ENCODE assay signal across 16 mouse cellular contexts in genomic region chr12:80893720-80894494, GRCm38 (mm10). TPM values are rescaled to one million over a fixed set of nuclear protein-coding genes. Genes with fewer than 3 reads are reported as not detected.
DNase-seq lines count a peak whose midpoint lies in the region; ATAC-seq and TF ChIP-seq lines count a peak whose summit lies in the region.
"Had no signal": no experiment of that assay in that cellular context is flagged by ENCODE, and none has a peak within 500 bp of the region (broad histone marks: within the 10 kb centered on the region; RNA-seq: fewer than 3 reads in every experiment).

No protein-coding gene starts in this region.

- H3K4me3 ChIP-seq in forebrain, embryonic 11.5 days (ENCODE audit: low read depth, low read length), result no peak overlapping the region
- no peak overlapping the region for H3K4me3 ChIP-seq in forebrain, embryonic 12.5 days (replicated peaks)
- no peak overlapping the region for H3K4me3 ChIP-seq in liver, embryonic 14.5 days (ENCODE audit: insufficient read depth in 1 of 2, low read depth in 2 of 2, low read length in 2 of 2)
- H3K4me3 ChIP-seq in liver, embryonic 12.5 days, result no peak overlapping the region
- H3K4me3 ChIP-seq in bone marrow macrophage, adult 2 months (ENCODE audit: insufficient read depth, low read length), result no peak overlapping the region
- H3K4me3 ChIP-seq: heart, embryonic 13.5 days; limb, embryonic 15.5 days; myocyte had no signal

- TF ChIP-seq POLR2A in bone marrow macrophage, adult 2 months (IDR thresholded peaks at IDR 0.05; ENCODE audit: borderline replicate concordance, low read depth, low read length), result no peak

- 89% methylated on average over 18 of the region's 18 CpGs for WGBS in forebrain, embryonic 11.5 days
- WGBS in forebrain, embryonic 12.5 days, result 91% methylated on average over 18 of the region's 18 CpGs
- WGBS in liver, embryonic 14.5 days (ENCODE audit: insufficient replicate concordance), result 78% methylated on average over 18 of the region's 18 CpGs
- 79% methylated on average over 18 of the region's 18 CpGs for WGBS in liver, embryonic 12.5 days (ENCODE audit: insufficient replicate concordance)

- no peak for ATAC-seq in forebrain, embryonic 11.5 days (replicated peaks; ENCODE audit: low FRiP score)
- no peak for ATAC-seq in forebrain, embryonic 12.5 days (ENCODE audit: low FRiP score)
- no peak for ATAC-seq in liver, embryonic 14.5 days (ENCODE audit: insufficient read depth)
- no peak for ATAC-seq in liver, embryonic 12.5 days

- DNase-seq in forebrain, embryonic 11.5 days (ENCODE audit: low spot score), result peak; percentile 47
- no peak for DNase-seq in liver, embryonic 14.5 days (ENCODE audit: low read depth in 3 of 3, low spot score in 3 of 3)
- DNase-seq in 3T3-L1 (ENCODE audit: low read depth, low spot score), result peak; percentile 28
- no peak for DNase-seq in spleen, postnatal 4 days (ENCODE audit: low spot score in 2 of 2)
- DNase-seq in thymus, postnatal 0 days (ENCODE audit: low spot score), result no peak
- DNase-seq: adrenal gland, postnatal 14 days; gastrocnemius, postnatal 25 days; heart, postnatal 4 days had no signal

- H3K9me3 ChIP-seq in forebrain, embryonic 11.5 days (ENCODE audit: control insufficient read depth, low read length), result no peaks in the 10 kb centered on the region
- H3K9me3 ChIP-seq in forebrain, embryonic 12.5 days, result peaks cover 6% of the 10 kb centered on the region; the same call in 1 of the 2 replicates
- peaks cover 2% of the 10 kb centered on the region; the same call in 1 of the 2 replicates for H3K9me3 ChIP-seq in liver, embryonic 14.5 days (ENCODE audit: control insufficient read depth, low read length)
- H3K9me3 ChIP-seq in liver, embryonic 12.5 days (replicated peaks), result peaks cover 8% of the 10 kb centered on the region
- H3K9me3 ChIP-seq: limb, embryonic 15.5 days had no signal

- no peak overlapping the region for H3K9ac ChIP-seq in forebrain, embryonic 11.5 days (ENCODE audit: low read length)
- H3K9ac ChIP-seq in forebrain, embryonic 12.5 days, result no peak overlapping the region
- no peak overlapping the region for H3K9ac ChIP-seq in liver, embryonic 14.5 days (replicated peaks)
- no peak overlapping the region for H3K9ac ChIP-seq in liver, embryonic 12.5 days
- H3K9ac ChIP-seq: heart, embryonic 13.5 days; limb, embryonic 15.5 days had no signal

- H3K4me2 ChIP-seq in forebrain, embryonic 11.5 days (ENCODE audit: low read depth, low read length, severe bottlenecking), result no peak overlapping the region
- no peak overlapping the region for H3K4me2 ChIP-seq in forebrain, embryonic 12.5 days
- H3K4me2 ChIP-seq in liver, embryonic 14.5 days (ENCODE audit: low read depth), result no peak overlapping the region
- no peak overlapping the region for H3K4me2 ChIP-seq in liver, embryonic 12.5 days

- no peaks in the 10 kb centered on the region for H3K27me3 ChIP-seq in forebrain, embryonic 11.5 days (ENCODE audit: control insufficient read depth, insufficient read depth, low read length)
- no peaks in the 10 kb centered on the region for H3K27me3 ChIP-seq in forebrain, embryonic 12.5 days
- H3K27me3 ChIP-seq in liver, embryonic 14.5 days (ENCODE audit: control insufficient read depth, insufficient read depth, low read length), result no peaks in the 10 kb centered on the region
- peaks cover 7% of the 10 kb centered on the region; the same call in 1 of the 2 replicates for H3K27me3 ChIP-seq in liver, embryonic 12.5 days (replicated peaks)
- H3K27me3 ChIP-seq: limb, embryonic 15.5 days had no signal

- TF ChIP-seq CTCF in liver, embryonic 14.5 days (IDR thresholded peaks at IDR 0.05; ENCODE audit: low read depth), result peak; percentile 23; the same call in 1 of the 2 replicates
- peak; percentile 50; the same call in 1 of the 2 replicates for TF ChIP-seq CTCF in bone marrow macrophage, adult 2 months (IDR thresholded peaks at IDR 0.05; ENCODE audit: low read depth, low read length)

- H3K36me3 ChIP-seq in forebrain, embryonic 11.5 days (ENCODE audit: control insufficient read depth, insufficient read depth, low read length), result no peaks in the 10 kb centered on the region
- no peaks in the 10 kb centered on the region for H3K36me3 ChIP-seq in forebrain, embryonic 12.5 days (replicated peaks)
- no peaks in the 10 kb centered on the region for H3K36me3 ChIP-seq in liver, embryonic 14.5 days (replicated peaks; ENCODE audit: control insufficient read depth, insufficient read depth, low read depth)
- no peaks in the 10 kb centered on the region for H3K36me3 ChIP-seq in liver, embryonic 12.5 days
- H3K36me3 ChIP-seq: G1E; heart, embryonic 13.5 days; limb, embryonic 15.5 days; midbrain, embryonic 10.5 days had no signal

- H3K4me1 ChIP-seq in forebrain, embryonic 11.5 days (replicated peaks; ENCODE audit: control insufficient read depth, insufficient read depth, low read length), result 0 out of 2 replicates have a peak, but pooled peaks cover 2% of the 10 kb centered on the region
- peaks cover 10% of the 10 kb centered on the region for H3K4me1 ChIP-seq in forebrain, embryonic 12.5 days
- H3K4me1 ChIP-seq in liver, embryonic 14.5 days (replicated peaks; ENCODE audit: control insufficient read depth in 2 of 2, insufficient read depth in 2 of 2, low read length in 1 of 2), result no peaks in the 10 kb centered on the region
- H3K4me1 ChIP-seq in liver, embryonic 12.5 days, result peaks cover 5% of the 10 kb centered on the region; the same call in 1 of the 2 replicates
- no peaks in the 10 kb centered on the region for H3K4me1 ChIP-seq in bone marrow macrophage, adult 2 months (ENCODE audit: control insufficient read depth, insufficient read depth, low read length)

- H3K27ac ChIP-seq in forebrain, embryonic 11.5 days (ENCODE audit: low read depth, low read length), result no peak overlapping the region
- no peak overlapping the region for H3K27ac ChIP-seq in forebrain, embryonic 12.5 days
- no peak overlapping the region for H3K27ac ChIP-seq in liver, embryonic 14.5 days
- H3K27ac ChIP-seq in liver, embryonic 12.5 days, result no peak overlapping the region
- H3K27ac ChIP-seq in bone marrow macrophage, adult 2 months (ENCODE audit: insufficient read depth, low read depth, low read length), result no peak overlapping the region
- H3K27ac ChIP-seq: heart, embryonic 13.5 days; limb, embryonic 15.5 days had no signal

- TF ChIP-seq EP300 in liver, embryonic 14.5 days (IDR thresholded peaks at IDR 0.05; ENCODE audit: low read depth), result no peak

RNA-seq across cellular contexts. Expression of gene Srsf5, which starts 51.4 kb away (rescaled TPM):
- 436 and 461 TPM in 2 replicates for polyA plus RNA-seq in forebrain, embryonic 11.5 days (2014; fragmentation: Nextera tagmentation; extraction: Ambion mirVana)
- 656 and 658 TPM in 2 replicates for polyA plus RNA-seq in forebrain, embryonic 12.5 days (2016; fragmentation: Nextera tagmentation; extraction: Ambion mirVana)
- polyA plus RNA-seq in liver, embryonic 14.5 days (2012; rRNA removed), result 176 and 281 TPM in 2 replicates
- polyA plus RNA-seq in liver, embryonic 14.5 days (2014; fragmentation: Nextera tagmentation; extraction: Ambion mirVana), result 162 and 189 TPM in 2 replicates
- 357 and 402 TPM in 2 replicates for polyA plus RNA-seq in liver, embryonic 12.5 days (2016; fragmentation: Nextera tagmentation; extraction: Ambion mirVana)
- 556 and 652 TPM in 2 replicates for polyA plus RNA-seq in bone marrow macrophage, adult 2 months (2012; ENCODE audit: insufficient read depth, insufficient read length, missing spikeins)
- polyA plus RNA-seq in thymus, postnatal 0 days (2015; fragmentation: Nextera tagmentation; extraction: Ambion mirVana), result 655 and 689 TPM in 2 replicates

Comparison
In these comparisons a context has a peak if more than half of its experiments do, and no peak if none do; other contexts are left out.
1. DNase-seq: peak in forebrain, embryonic 11.5 days (single experiment) and 3T3-L1 (single experiment); none in liver, embryonic 14.5 days (0 of 3), spleen, postnatal 4 days (0 of 2) and thymus, postnatal 0 days (single experiment).